Mouse (Mus musculus) embryonic fibroblast, embryonic 13.5 days (primary cell): ENCODE data around the gene Cir1.

Experiments
- CTCF ChIP-seq: IDR thresholded peaks from 2 replicates; pipeline ENCODE4 v1.5.1; 2011; ENCODE audit warnings: mild to moderate bottlenecking, control low read depth, low read length, moderate library complexity, borderline replicate concordance; ENCODE audit not compliant: insufficient read depth
- POLR2A ChIP-seq: IDR thresholded peaks from 2 replicates; pipeline ENCODE4 v1.6.1; 2011; ENCODE audit warnings: low read depth, mild to moderate bottlenecking, control low read depth, low read length, moderate library complexity

DNA sequence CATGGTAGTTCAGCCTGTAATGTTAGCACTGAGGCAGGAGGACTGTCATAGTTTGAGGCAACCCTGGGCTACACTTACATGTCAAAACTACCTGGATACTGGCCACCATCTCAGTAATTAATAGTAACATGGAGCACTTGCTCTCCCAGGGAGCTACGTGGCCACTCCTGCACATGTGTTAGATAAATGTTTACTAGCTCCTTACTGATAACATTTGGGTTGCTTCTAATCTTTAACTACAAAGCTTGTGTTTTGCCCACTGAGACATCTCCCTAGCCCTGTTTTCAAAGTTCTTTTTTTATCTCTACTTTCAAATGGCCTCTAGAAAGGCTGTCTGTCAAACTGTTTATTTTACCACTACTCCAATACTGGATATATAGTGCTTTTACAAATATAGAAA is 10.5 kb downstream of the Cir1 start:
- TF ChIP-seq POLR2A (no peak), CTCF (no peak)
